In genomic region chr4:134268102-134268655, GRCm38 (mm10) we compare ENCODE assay signal across 22 mouse cellular contexts. TPM values are rescaled to one million over a fixed set of nuclear protein-coding genes. Genes with fewer than 3 reads are reported as not detected.
DNase-seq lines count a peak whose midpoint lies in the region; ATAC-seq and TF ChIP-seq lines count a peak whose summit lies in the region.
"Had no signal": no experiment of that assay in that cellular context is flagged by ENCODE, and none has a peak within 500 bp of the region (broad histone marks: within the 10 kb centered on the region; RNA-seq: fewer than 3 reads in every experiment).

No protein-coding gene starts in this region.

- TF ChIP-seq POLR2A in ES-Bruce4 (IDR thresholded peaks at IDR 0.05; ENCODE audit: insufficient read depth, low read length) = peak; percentile 93

- no peak overlapping the region for H3K27ac ChIP-seq in hindbrain, postnatal 0 days
- no peak overlapping the region for H3K27ac ChIP-seq in hindbrain, embryonic 13.5 days
- H3K27ac ChIP-seq in ES-Bruce4 (ENCODE audit: insufficient read depth, low read length) = peak overlapping the region; percentile 69; the same call in 1 of the 2 replicates
- H3K27ac ChIP-seq in forebrain, embryonic 10.5 days = no peak overlapping the region
- H3K27ac ChIP-seq: liver, embryonic 12.5 days; neural tube, embryonic 13.5 days had no signal

- no peak overlapping the region for H3K4me2 ChIP-seq in hindbrain, postnatal 0 days (ENCODE audit: low read depth, low read length)
- no peak overlapping the region for H3K4me2 ChIP-seq in hindbrain, embryonic 13.5 days
- H3K4me2 ChIP-seq: heart, embryonic 11.5 days; liver, embryonic 12.5 days; neural tube, embryonic 13.5 days had no signal

- DNase-seq in hindbrain, postnatal 0 days (ENCODE audit: low spot score) = peak; percentile 18
- DNase-seq in lung, postnatal 10 days = peak; percentile 39
- DNase-seq in lung, adult 18-20 months = no peak
- DNase-seq in urinary bladder, adult 2 months (ENCODE audit: low spot score) = no peak
- no peak for DNase-seq in forebrain, embryonic 10.5 days (ENCODE audit: extremely low spot score, low spot score)
- DNase-seq: adrenal gland, postnatal 36 days; cerebellum, postnatal 10 days; heart, postnatal 36 days; kidney, postnatal 36 days; left cerebral cortex, postnatal 4 days had no signal

- no peak overlapping the region for H3K9ac ChIP-seq in hindbrain, postnatal 0 days (replicated peaks; ENCODE audit: low read length)
- no peak overlapping the region for H3K9ac ChIP-seq in hindbrain, embryonic 13.5 days
- peak overlapping the region; percentile 50 for H3K9ac ChIP-seq in ES-Bruce4 (ENCODE audit: low read depth, poor library complexity, severe bottlenecking)
- H3K9ac ChIP-seq: liver, embryonic 12.5 days; neural tube, embryonic 13.5 days had no signal

- WGBS in hindbrain, postnatal 0 days = 87% methylated on average over 19 of the region's 19 CpGs
- WGBS in hindbrain, embryonic 13.5 days = 89% methylated on average over 19 of the region's 19 CpGs
- 86% methylated on average over 19 of the region's 19 CpGs for WGBS in forebrain, embryonic 10.5 days

- peak; percentile 1; the same call in 1 of the 2 replicates for TF ChIP-seq CTCF in hindbrain, postnatal 0 days (IDR thresholded peaks at IDR 0.05; ENCODE audit: low read depth)
- TF ChIP-seq CTCF in ES-Bruce4 (IDR thresholded peaks at IDR 0.05; ENCODE audit: low read depth, low read length) = no peak

- H3K4me1 ChIP-seq in hindbrain, postnatal 0 days (ENCODE audit: insufficient read depth, low read length) = no peaks in the 10 kb centered on the region
- no peaks in the 10 kb centered on the region for H3K4me1 ChIP-seq in hindbrain, embryonic 13.5 days (replicated peaks)
- no peaks in the 10 kb centered on the region for H3K4me1 ChIP-seq in ES-Bruce4 (ENCODE audit: control insufficient read depth, insufficient read depth, low read length)
- H3K4me1 ChIP-seq in forebrain, embryonic 10.5 days = peaks cover 8% of the 10 kb centered on the region
- H3K4me1 ChIP-seq: neural tube, embryonic 13.5 days had no signal

- no peak overlapping the region for H3K4me3 ChIP-seq in hindbrain, postnatal 0 days (ENCODE audit: low read length)
- no peak overlapping the region for H3K4me3 ChIP-seq in hindbrain, embryonic 13.5 days
- H3K4me3 ChIP-seq in ES-Bruce4 (ENCODE audit: low read depth, low read length) = peak overlapping the region; percentile 69
- H3K4me3 ChIP-seq in forebrain, embryonic 10.5 days = no peak overlapping the region
- H3K4me3 ChIP-seq: liver, embryonic 12.5 days; neural tube, embryonic 13.5 days had no signal

- H3K27me3 ChIP-seq in hindbrain, postnatal 0 days (ENCODE audit: insufficient read depth, low read length) = no peaks in the 10 kb centered on the region
- no peaks in the 10 kb centered on the region for H3K27me3 ChIP-seq in hindbrain, embryonic 13.5 days
- H3K27me3 ChIP-seq in ES-Bruce4 (ENCODE audit: control insufficient read depth, insufficient read depth, low read length, poor library complexity, severe bottlenecking) = no peaks in the 10 kb centered on the region
- H3K27me3 ChIP-seq in forebrain, embryonic 10.5 days (ENCODE audit: poor library complexity, severe bottlenecking) = no peaks in the 10 kb centered on the region
- H3K27me3 ChIP-seq: liver, embryonic 12.5 days; neural tube, embryonic 13.5 days had no signal

- H3K9me3 ChIP-seq in hindbrain, postnatal 0 days (ENCODE audit: low read length) = no peaks in the 10 kb centered on the region
- no peaks in the 10 kb centered on the region for H3K9me3 ChIP-seq in hindbrain, embryonic 13.5 days
- no peaks in the 10 kb centered on the region for H3K9me3 ChIP-seq in ES-Bruce4 (replicated peaks; ENCODE audit: control insufficient read depth, insufficient read depth, low read length, poor library complexity, severe bottlenecking)
- no peaks in the 10 kb centered on the region for H3K9me3 ChIP-seq in forebrain, embryonic 10.5 days
- H3K9me3 ChIP-seq: liver, embryonic 12.5 days; neural tube, embryonic 13.5 days had no signal

- no peak for TF ChIP-seq EP300 in ES-Bruce4 (IDR thresholded peaks at IDR 0.05; ENCODE audit: insufficient read depth, low read depth, low read length)

- ATAC-seq in hindbrain, postnatal 0 days = no peak
- no peak for ATAC-seq in hindbrain, embryonic 13.5 days (ENCODE audit: low FRiP score)
- peak; percentile 37; the same call in 1 of the 2 replicates for ATAC-seq in megakaryocyte progenitor cell, adult 5-6 weeks (replicated peaks; ENCODE audit: poor library complexity)
- ATAC-seq: forebrain, embryonic 16.5 days; inflammation-experienced regulatory T-cells, adult 6 months; liver, embryonic 12.5 days had no signal

- no peaks in the 10 kb centered on the region for H3K36me3 ChIP-seq in hindbrain, postnatal 0 days (ENCODE audit: insufficient read depth, low read length)
- no peaks in the 10 kb centered on the region for H3K36me3 ChIP-seq in hindbrain, embryonic 13.5 days
- no peaks in the 10 kb centered on the region for H3K36me3 ChIP-seq in ES-Bruce4 (ENCODE audit: control insufficient read depth, insufficient read depth, low read length, poor library complexity, severe bottlenecking)
- H3K36me3 ChIP-seq in forebrain, embryonic 10.5 days (replicated peaks) = no peaks in the 10 kb centered on the region
- H3K36me3 ChIP-seq: liver, embryonic 12.5 days; neural tube, embryonic 13.5 days had no signal

RNA-seq across cellular contexts. Expression of gene Grrp1, which starts 14.3 kb away (rescaled TPM):
- total RNA-seq in hindbrain, postnatal 0 days (2014; rRNA removed) = 13.7 and 18.4 TPM in 2 replicates
- polyA plus RNA-seq in hindbrain, postnatal 0 days (2015; fragmentation: Nextera tagmentation; extraction: Ambion mirVana) = 11.1 and 12.2 TPM in 2 replicates
- 9.3 and 14.2 TPM in 2 replicates for polyA plus RNA-seq in hindbrain, embryonic 13.5 days (2015; fragmentation: Nextera tagmentation; extraction: Ambion mirVana)
- polyA plus RNA-seq in ES-Bruce4 (2011; ENCODE audit: insufficient read depth, insufficient read length, low read depth, missing spikeins) = 0.55 TPM in 1 of 2 replicates, not detected in the other
- not detected in 2 replicates for total RNA-seq in megakaryocyte progenitor cell, adult 5-6 weeks (2015)
- not detected in 2 replicates for total RNA-seq in megakaryocyte progenitor cell, adult 5-6 weeks (2017)
- polyA plus RNA-seq in urinary bladder, adult 2 months (2012; rRNA removed) = 13.7 TPM in 2 replicates
- 8.3 and 8.4 TPM in 2 replicates for polyA plus RNA-seq in forebrain, embryonic 10.5 days (2016; fragmentation: Nextera tagmentation; extraction: Ambion mirVana)
- total RNA-seq: monocyte, adult 5-6 weeks had no signal
- polyA plus RNA-seq: C2C12; inflammation-experienced regulatory T-cells, adult 6 months had no signal

RNA-seq across cellular contexts. Expression of gene Pdik1l, which starts 19.5 kb away (rescaled TPM):
- total RNA-seq in hindbrain, postnatal 0 days (2014; rRNA removed) = 25.5 and 35.2 TPM in 2 replicates
- polyA plus RNA-seq in hindbrain, postnatal 0 days (2015; fragmentation: Nextera tagmentation; extraction: Ambion mirVana) = 23.3 and 24.8 TPM in 2 replicates
- 35.0 and 37.3 TPM in 2 replicates for polyA plus RNA-seq in hindbrain, embryonic 13.5 days (2015; fragmentation: Nextera tagmentation; extraction: Ambion mirVana)
- polyA plus RNA-seq in ES-Bruce4 (2011; ENCODE audit: insufficient read depth, insufficient read length, low read depth, missing spikeins) = 12.0 and 14.1 TPM in 2 replicates
- 23.4 and 25.9 TPM in 2 replicates for total RNA-seq in megakaryocyte progenitor cell, adult 5-6 weeks (2015)
- total RNA-seq in megakaryocyte progenitor cell, adult 5-6 weeks (2017) = 32.7 and 34.0 TPM in 2 replicates
- 5.8 and 7.5 TPM in 2 replicates for polyA plus RNA-seq in urinary bladder, adult 2 months (2012; rRNA removed)
- 21.7 and 22.0 TPM in 2 replicates for polyA plus RNA-seq in forebrain, embryonic 10.5 days (2016; fragmentation: Nextera tagmentation; extraction: Ambion mirVana)

RNA-seq across cellular contexts. Expression of gene Gm30191, which starts 21.4 kb away (rescaled TPM):
- total RNA-seq in hindbrain, postnatal 0 days (2014; rRNA removed) = not detected in 2 replicates
- 0.59 and 0.79 TPM in 2 replicates for polyA plus RNA-seq in hindbrain, postnatal 0 days (2015; fragmentation: Nextera tagmentation; extraction: Ambion mirVana)
- 0.54 and 0.74 TPM in 2 replicates for polyA plus RNA-seq in hindbrain, embryonic 13.5 days (2015; fragmentation: Nextera tagmentation; extraction: Ambion mirVana)
- not detected in 2 replicates for polyA plus RNA-seq in ES-Bruce4 (2011; ENCODE audit: insufficient read depth, insufficient read length, low read depth, missing spikeins)
- total RNA-seq in megakaryocyte progenitor cell, adult 5-6 weeks (2015) = not detected in 2 replicates
- not detected in 2 replicates for total RNA-seq in megakaryocyte progenitor cell, adult 5-6 weeks (2017)
- polyA plus RNA-seq in urinary bladder, adult 2 months (2012; rRNA removed) = not detected in 2 replicates
- polyA plus RNA-seq in forebrain, embryonic 10.5 days (2016; fragmentation: Nextera tagmentation; extraction: Ambion mirVana) = 0.24 TPM in 1 of 2 replicates, not detected in the other
- total RNA-seq: adrenal gland, postnatal 36 days; gastrocnemius, adult 8-10 months; heart, postnatal 36 days; layer of hippocampus, postnatal 25 days; left cerebral cortex, postnatal 4 days; monocyte, adult 5-6 weeks had no signal
- polyA plus RNA-seq: C2C12; forebrain, embryonic 16.5 days; heart, embryonic 11.5 days; inflammation-experienced regulatory T-cells, adult 6 months; liver, embryonic 12.5 days; neural tube, embryonic 13.5 days had no signal

RNA-seq across cellular contexts. Expression of gene Zfp593, which starts 22.8 kb away (rescaled TPM):
- 10.2 and 10.6 TPM in 2 replicates for total RNA-seq in hindbrain, postnatal 0 days (2014; rRNA removed)
- polyA plus RNA-seq in hindbrain, postnatal 0 days (2015; fragmentation: Nextera tagmentation; extraction: Ambion mirVana) = 11.0 and 12.5 TPM in 2 replicates
- polyA plus RNA-seq in hindbrain, embryonic 13.5 days (2015; fragmentation: Nextera tagmentation; extraction: Ambion mirVana) = 15.5 and 15.7 TPM in 2 replicates
- 16.8 and 17.2 TPM in 2 replicates for polyA plus RNA-seq in ES-Bruce4 (2011; ENCODE audit: insufficient read depth, insufficient read length, low read depth, missing spikeins)
- 11.7 and 11.8 TPM in 2 replicates for total RNA-seq in megakaryocyte progenitor cell, adult 5-6 weeks (2015)
- 12.5 and 12.7 TPM in 2 replicates for total RNA-seq in megakaryocyte progenitor cell, adult 5-6 weeks (2017)
- 8.9 and 11.0 TPM in 2 replicates for polyA plus RNA-seq in urinary bladder, adult 2 months (2012; rRNA removed)
- 20.7 and 22.7 TPM in 2 replicates for polyA plus RNA-seq in forebrain, embryonic 10.5 days (2016; fragmentation: Nextera tagmentation; extraction: Ambion mirVana)

RNA-seq across cellular contexts. Expression of gene E130218I03Rik, which starts 24.7 kb away (rescaled TPM):
- total RNA-seq in hindbrain, postnatal 0 days (2014; rRNA removed) = 0.31 TPM in 1 of 2 replicates, not detected in the other
- 0.95 and 1.4 TPM in 2 replicates for polyA plus RNA-seq in hindbrain, postnatal 0 days (2015; fragmentation: Nextera tagmentation; extraction: Ambion mirVana)
- 0.45 and 0.56 TPM in 2 replicates for polyA plus RNA-seq in hindbrain, embryonic 13.5 days (2015; fragmentation: Nextera tagmentation; extraction: Ambion mirVana)
- not detected in 2 replicates for polyA plus RNA-seq in ES-Bruce4 (2011; ENCODE audit: insufficient read depth, insufficient read length, low read depth, missing spikeins)
- not detected in 2 replicates for total RNA-seq in megakaryocyte progenitor cell, adult 5-6 weeks (2015)
- 0.14 TPM in 1 of 2 replicates, not detected in the other for total RNA-seq in megakaryocyte progenitor cell, adult 5-6 weeks (2017)
- not detected in 2 replicates for polyA plus RNA-seq in urinary bladder, adult 2 months (2012; rRNA removed)
- 0.72 and 0.90 TPM in 2 replicates for polyA plus RNA-seq in forebrain, embryonic 10.5 days (2016; fragmentation: Nextera tagmentation; extraction: Ambion mirVana)
- total RNA-seq: adrenal gland, postnatal 36 days; heart, postnatal 36 days; layer of hippocampus, postnatal 25 days; left cerebral cortex, postnatal 4 days had no signal

Comparison
In these comparisons a context has a peak if more than half of its experiments do, and no peak if none do; other contexts are left out.
1. DNase-seq: peak in hindbrain, postnatal 0 days (single experiment) and lung, postnatal 10 days (single experiment); none in lung, adult 18-20 months (0 of 2), urinary bladder, adult 2 months (single experiment) and forebrain, embryonic 10.5 days (single experiment).